Mouse (Mus musculus): ENCODE data around the gene Prss12. TPM values are rescaled to one million over a fixed set of nuclear protein-coding genes. Genes with fewer than 3 reads are reported as not detected.

Gene Prss12
- polyA plus RNA-seq, 1 experiment from 2014 or later: 5.8 TPM

- Histone ChIP-seq H3K4me3 (ENCODE audit: low read length) (no peak overlapping the region), H3K4me1 (ENCODE audit: control insufficient read depth, insufficient read depth, low read length) (no peaks in the 10 kb centered on the region), H3K9ac (ENCODE audit: low read depth, low read length) (no peak overlapping the region), H3K9me3 (ENCODE audit: control insufficient read depth, low read length) (no peaks in the 10 kb centered on the region), H3K27ac (ENCODE audit: low read length) (no peak overlapping the region), H3K27me3 (replicated peaks; ENCODE audit: control insufficient read depth, insufficient read depth, low read length) (no peaks in the 10 kb centered on the region), H3K4me2 (ENCODE audit: low read depth, low read length) (no peak overlapping the region), H3K36me3 (ENCODE audit: control insufficient read depth, insufficient read depth, low read length) (no peaks in the 10 kb centered on the region)
- WGBS: 81% methylated on average over 6 of the region's 6 CpGs
- ATAC-seq: no peak
Observed at GRCm38 (mm10) chr3:123553872-123554271, 107.2 kb downstream of the Prss12 start.

GRCm38 (mm10) chr3:123555254-123555865 is 108.6 kb downstream of the Prss12 start:
- Histone ChIP-seq H3K36me3 (ENCODE audit: control insufficient read depth, insufficient read depth, low read length) (no peaks in the 10 kb centered on the region), H3K27ac (ENCODE audit: low read length) (no peak overlapping the region), H3K9ac (ENCODE audit: low read depth, low read length) (no peak overlapping the region), H3K4me2 (ENCODE audit: low read depth, low read length) (no peak overlapping the region), H3K27me3 (replicated peaks; ENCODE audit: control insufficient read depth, insufficient read depth, low read length) (no peaks in the 10 kb centered on the region), H3K9me3 (ENCODE audit: control insufficient read depth, low read length) (no peaks in the 10 kb centered on the region), H3K4me3 (ENCODE audit: low read length) (no peak overlapping the region), H3K4me1 (ENCODE audit: control insufficient read depth, insufficient read depth, low read length) (no peaks in the 10 kb centered on the region)
- ATAC-seq: no peak
- WGBS: 90% methylated on average over 7 of the region's 7 CpGs

Other genes starting within 250 kb of the Prss12 start
- 27.8 and 29.5 TPM in 2 replicates for gene Synpo2, start 210.8 kb upstream of the Prss12 start, polyA plus RNA-seq (2015; fragmentation: Nextera tagmentation; extraction: Ambion mirVana)
- gene Sec24d, start 179.5 kb upstream of the Prss12 start, polyA plus RNA-seq (2015; fragmentation: Nextera tagmentation; extraction: Ambion mirVana): 91.2 and 109 TPM in 2 replicates
- 23.2 and 24.9 TPM in 2 replicates for gene Mettl14, start 60.8 kb upstream of the Prss12 start, polyA plus RNA-seq (2015; fragmentation: Nextera tagmentation; extraction: Ambion mirVana)
- gene Ndst3, start 243.9 kb downstream of the Prss12 start, polyA plus RNA-seq (2015; fragmentation: Nextera tagmentation; extraction: Ambion mirVana): 1.5 and 1.6 TPM in 2 replicates